Mouse (Mus musculus) ES-E14 (cell line): Measurements from ENCODE around the gene Fahd1.

Experiments used
- CHD2 ChIP-seq: IDR thresholded peaks from 2 replicates; pipeline ENCODE4 v1.6.1; 2014; ENCODE audit warnings: mild to moderate bottlenecking, low read depth, low read length, inconsistent platforms
- HCFC1 ChIP-seq: IDR thresholded peaks from 2 replicates; pipeline ENCODE4 v1.6.1; 2012; ENCODE audit warnings: low read length, inconsistent platforms, borderline replicate concordance; ENCODE audit not compliant: insufficient read depth
- MAFK ChIP-seq: IDR thresholded peaks from 2 replicates; pipeline ENCODE4 v1.6.1; 2014; ENCODE audit warnings: mild to moderate bottlenecking, low read depth, low read length, inconsistent platforms; ENCODE audit not compliant: insufficient read depth
- ZC3H11A ChIP-seq: IDR thresholded peaks from 2 replicates; pipeline ENCODE4 v1.6.1; 2012; ENCODE audit warnings: low read depth, mild to moderate bottlenecking, inconsistent platforms, low read length, borderline replicate concordance

- TF ChIP-seq MAFK (no peak), CHD2 (no peak), HCFC1 (no peak), ZC3H11A (no peak)
Observed at GRCm38 (mm10) chr17:24896993-24897269, 46.8 kb upstream of the Fahd1 start.
